Mouse (Mus musculus) layer of hippocampus, adult 2 months (tissue): ENCODE measurements at regions not wholly inside any gene's neighbourhood (a gene's known extent, or its start where the extent isn't known, plus 50 kb on each side); places are given as distances from the start of the nearest gene placed in this dataset.
"Not testable (repeated sequence)": the region's sequence is repeated elsewhere in the genome, so short reads cannot be mapped to it uniquely, and the experiment has no call there.

Source experiments
- DNase-seq, 2 experiments: peaks; one replicate each; pipeline ENCODE4 v3.0.0; 2022; ENCODE audit warnings: low spot score in 2 of 2
- H3K27ac ChIP-seq: fragments of 200-600 bp; 2 replicates; pipeline ENCODE4 v1.8.1; 2022
- H3K4me3 ChIP-seq: fragments of 200-600 bp; 2 replicates; pipeline ENCODE4 v1.8.1; 2022; ENCODE audit warnings: mild to moderate bottlenecking
- CTCF ChIP-seq: fragments of 200-600 bp; conservative IDR thresholded peaks from 2 replicates; pipeline ENCODE4 v1.8.1; 2022; ENCODE audit warnings: antibody characterized with exemption, mild to moderate bottlenecking, moderate library complexity

- H3K27ac ChIP-seq = no peak overlapping the region
- H3K4me3 ChIP-seq = no peak overlapping the region
- no peak for DNase-seq
- no peak for TF ChIP-seq CTCF
Observed at GRCm38 (mm10) chr15:3171774-3172173, 96.6 kb upstream of the Selenop start.

- Histone ChIP-seq H3K4me3 (no peak overlapping the region), H3K27ac (no peak overlapping the region)
- no peak for TF ChIP-seq CTCF
- DNase-seq = no peak
Observed at GRCm38 (mm10) chr15:3174072-3174471, 94.3 kb upstream of the Selenop start.

- TF ChIP-seq CTCF = peak; percentile 70
- DNase-seq = no peak
- no peak overlapping the region for H3K4me3 ChIP-seq
- H3K27ac ChIP-seq = no peak overlapping the region
Observed at GRCm38 (mm10) chr15:3174848-3175247, 93.5 kb upstream of the Selenop start.

GRCm38 (mm10) chr15:3201912-3202653 lies 66.3 kb upstream of the Selenop start:
- DNase-seq = peak; percentile 23 to 65
- no peak overlapping the region for H3K4me3 ChIP-seq
- peak; percentile 97 for TF ChIP-seq CTCF
- no peak overlapping the region for H3K27ac ChIP-seq

- TF ChIP-seq CTCF = no peak
- Histone ChIP-seq H3K27ac (no peak overlapping the region), H3K4me3 (no peak overlapping the region)
- DNase-seq = no peak
Observed at GRCm38 (mm10) chr15:3205522-3205921, 62.8 kb upstream of the Selenop start.

GRCm38 (mm10) chr15:3206076-3206475 lies 62.3 kb upstream of the Selenop start:
- not testable (repeated sequence) for DNase-seq, H3K27ac ChIP-seq, H3K4me3 ChIP-seq

GRCm38 (mm10) chr15:3213721-3214120 lies 54.6 kb upstream of the Selenop start:
- no peak overlapping the region for H3K27ac ChIP-seq
- TF ChIP-seq CTCF = peak; percentile 85
- H3K4me3 ChIP-seq = no peak overlapping the region
- DNase-seq = peak; percentile 44 to 69

GRCm38 (mm10) chr15:3215201-3215600 lies 53.1 kb upstream of the Selenop start:
- Histone ChIP-seq H3K4me3 (no peak overlapping the region), H3K27ac (no peak overlapping the region)
- TF ChIP-seq CTCF = no peak
- no peak for DNase-seq
